Mouse (Mus musculus): ENCODE measurements around the gene Lilrb4a.

- TF ChIP-seq FLI1 (IDR thresholded peaks at IDR 0.05; ENCODE audit: low read length): no peak
- no peak for TF ChIP-seq GATA1 (IDR thresholded peaks at IDR 0.05; ENCODE audit: borderline replicate concordance, low read length)
Observed at GRCm38 (mm10) chr10:51528840-51529434, 38.2 kb downstream of the Lilrb4a start.

Data from megakaryocyte, embryonic 14.5 days (primary cell).